Mouse (Mus musculus): ENCODE results near the gene Ddb2.

- TF ChIP-seq CTCF (IDR thresholded peaks at IDR 0.05; ENCODE audit: control insufficient read depth, insufficient read depth, insufficient read length) (no peak), MAX (IDR thresholded peaks at IDR 0.05) (no peak), CEBPB (IDR thresholded peaks at IDR 0.05; ENCODE audit: low read depth) (no peak), USF1 (IDR thresholded peaks at IDR 0.05; ENCODE audit: low read depth) (no peak), MYOG (IDR thresholded peaks at IDR 0.05; ENCODE audit: control insufficient read depth, extremely low read depth, insufficient read length) (no peak)
Observed at GRCm38 (mm10) chr2:91269687-91270133, 32.9 kb upstream of the Ddb2 start.

Data from C2C12 (cell line).